Mouse (Mus musculus): Measurements from ENCODE around the gene Tnr.

Gene Tnr

DNA sequence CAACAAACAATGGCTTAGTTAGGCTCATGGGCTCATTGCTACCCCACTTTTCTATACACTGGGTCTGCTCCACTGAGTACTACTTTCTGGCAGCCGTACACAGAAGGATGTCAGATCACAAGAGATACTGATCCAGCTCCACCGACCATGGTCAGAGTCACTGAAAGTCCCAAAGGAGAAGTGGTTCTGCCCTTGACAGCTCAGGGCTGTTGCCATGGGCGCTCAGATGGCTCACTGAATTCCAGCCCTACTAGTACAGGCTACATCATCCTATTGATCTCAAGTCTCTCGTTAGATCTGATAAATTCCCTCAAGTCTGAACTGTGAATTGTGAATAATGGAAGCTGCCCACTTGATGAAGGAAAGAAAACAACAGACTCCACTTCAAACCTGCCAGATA lies 207.3 kb downstream of the Tnr start:
- no peak for DNase-seq

DNA sequence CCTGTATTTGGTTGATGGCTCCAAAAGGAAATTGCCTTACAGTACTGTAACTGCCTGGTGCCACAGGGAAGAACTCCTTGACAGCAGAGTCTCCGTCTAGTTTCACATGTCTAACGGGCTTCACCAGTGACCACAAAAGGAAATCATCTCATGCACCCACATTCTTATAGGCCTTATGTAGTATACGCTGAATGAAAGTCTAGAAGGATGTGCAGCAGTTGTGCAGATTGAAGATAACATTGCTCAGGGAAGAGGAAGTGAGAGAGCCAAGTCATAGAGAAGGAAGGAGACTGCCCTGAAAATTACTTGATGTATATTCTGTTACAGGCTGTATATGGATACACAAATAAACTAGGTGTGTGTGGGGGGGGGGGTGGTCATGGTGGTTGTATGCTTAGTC lies 211.5 kb downstream of the Tnr start:
- DNase-seq = no peak

DNA sequence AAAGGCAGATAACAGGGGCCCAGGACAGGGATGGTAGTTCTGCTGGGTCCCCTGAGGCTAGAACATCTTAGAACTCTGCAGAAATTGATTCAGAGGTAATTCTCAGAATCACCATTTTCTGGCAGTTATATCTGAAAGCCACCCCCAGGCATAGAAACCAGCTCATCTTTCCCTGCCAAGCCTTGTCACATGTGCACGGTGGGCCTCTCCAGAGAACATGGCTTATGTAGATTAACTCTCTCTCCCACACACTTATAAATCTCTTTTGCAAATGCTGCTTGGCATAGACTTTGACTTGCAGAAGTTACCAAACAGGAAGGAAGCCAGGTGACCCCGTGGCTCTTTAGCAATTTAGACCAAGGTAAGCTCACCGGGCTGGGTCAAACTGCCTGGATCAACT lies 215.9 kb downstream of the Tnr start:
- no peak for DNase-seq

GRCm38 (mm10) chr1:159741237-159742002 lies 217.9 kb downstream of the Tnr start:
- DNase-seq = no peak

DNA sequence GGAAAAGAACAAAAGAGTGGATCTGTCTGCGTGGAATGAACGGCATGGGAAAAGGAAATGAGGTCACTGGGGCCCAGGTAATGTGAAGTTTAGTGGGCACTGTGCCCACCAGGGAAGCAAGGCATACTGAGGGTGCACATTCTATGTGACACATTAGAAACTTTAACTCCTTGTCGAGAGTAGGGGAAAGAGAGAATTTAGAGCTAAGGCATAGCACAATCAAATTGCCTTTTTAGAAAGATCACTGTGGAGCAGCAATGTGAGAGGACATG lies 218.4 kb downstream of the Tnr start:
- DNase-seq = no peak

DNA sequence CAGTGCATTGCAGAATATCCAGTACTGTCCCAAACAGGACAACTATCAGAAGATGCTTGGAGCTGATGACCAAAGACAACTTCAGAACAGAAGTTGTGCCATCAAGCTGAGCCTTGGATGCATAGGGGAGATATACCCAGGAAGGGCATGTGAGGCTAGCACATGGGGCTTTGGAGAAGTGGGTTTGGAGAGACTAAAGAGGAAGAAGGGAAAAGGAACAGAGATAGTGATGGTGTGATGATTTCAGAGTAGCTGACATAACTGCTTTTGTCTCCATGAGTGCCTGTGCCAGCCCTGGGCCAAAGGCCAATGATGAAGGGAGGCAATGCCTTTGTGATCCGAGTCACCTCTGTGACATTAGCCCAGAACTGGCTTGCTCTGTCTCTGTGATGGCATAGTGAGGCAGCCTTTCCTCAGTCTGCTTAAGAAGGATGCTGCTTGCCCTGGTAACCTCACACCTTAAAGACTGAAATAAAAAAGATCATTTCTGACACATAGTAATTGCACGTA lies 220.2 kb downstream of the Tnr start:
- no peak for DNase-seq

DNA sequence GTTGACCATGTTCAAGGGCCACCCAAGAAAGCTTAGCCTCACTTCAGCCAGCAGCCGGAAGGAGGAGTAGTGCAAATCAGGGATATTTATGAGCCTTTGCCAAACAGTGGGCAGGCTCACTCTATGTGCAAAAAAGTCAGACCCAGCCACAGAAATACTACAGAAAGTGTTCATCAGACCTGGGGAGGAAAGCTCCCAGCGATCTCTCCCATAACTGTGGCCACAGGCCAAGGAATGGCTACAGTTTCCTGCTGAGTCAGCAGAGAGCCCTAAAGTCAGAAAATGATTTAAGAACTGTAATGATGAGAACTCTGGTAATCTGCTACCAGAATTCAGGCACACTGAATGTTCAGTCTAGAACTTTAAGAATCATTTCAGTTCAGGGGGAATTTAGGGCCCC lies 221.7 kb downstream of the Tnr start:
- DNase-seq = peak; percentile 19

GRCm38 (mm10) chr1:159747969-159748368 lies 224.4 kb downstream of the Tnr start:
- peak; percentile 34 for DNase-seq

DNA sequence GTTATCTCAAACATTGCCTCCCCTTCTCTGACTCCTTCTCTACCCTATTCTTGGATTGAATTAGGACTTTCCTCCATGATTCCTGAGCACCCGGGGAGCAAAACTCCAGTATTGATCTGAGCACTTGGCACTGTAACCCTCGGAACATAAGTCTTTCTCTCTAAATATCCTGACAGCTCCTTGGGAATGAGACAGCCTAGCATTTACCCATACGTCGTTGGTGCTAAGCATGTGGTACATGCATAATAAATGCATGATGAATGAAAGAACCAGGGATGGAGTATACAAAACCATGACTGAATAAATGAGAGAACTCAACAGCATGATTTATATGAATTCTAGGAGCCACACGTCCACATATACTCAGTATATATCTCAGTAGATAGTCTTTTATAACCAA lies 226.8 kb downstream of the Tnr start:
- DNase-seq = no peak

- no peak for DNase-seq
Observed at GRCm38 (mm10) chr1:159750876-159751275, 227.3 kb downstream of the Tnr start.

DNA sequence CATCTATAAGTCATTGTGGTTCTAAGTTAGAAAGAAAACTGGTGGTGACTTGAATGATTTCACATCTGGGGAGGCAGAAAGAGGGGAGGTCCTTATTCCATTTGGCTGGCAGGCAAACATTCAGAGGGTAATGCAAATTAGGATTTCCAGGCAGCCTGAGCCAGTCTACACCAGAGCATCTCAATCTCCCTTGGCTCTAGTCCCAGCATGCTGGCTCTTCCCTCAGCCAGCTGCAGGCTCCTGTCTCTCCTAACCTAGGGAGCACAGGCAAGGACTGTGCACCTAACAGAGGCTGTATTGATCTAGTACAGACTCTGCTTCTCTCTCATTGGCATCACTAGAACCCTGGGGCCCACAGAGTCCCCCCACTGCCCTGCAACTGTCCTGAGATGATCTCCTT lies 237.4 kb downstream of the Tnr start:
- no peak for DNase-seq

- DNase-seq = no peak
Observed at GRCm38 (mm10) chr1:159763901-159764300, 240.3 kb downstream of the Tnr start.

DNA sequence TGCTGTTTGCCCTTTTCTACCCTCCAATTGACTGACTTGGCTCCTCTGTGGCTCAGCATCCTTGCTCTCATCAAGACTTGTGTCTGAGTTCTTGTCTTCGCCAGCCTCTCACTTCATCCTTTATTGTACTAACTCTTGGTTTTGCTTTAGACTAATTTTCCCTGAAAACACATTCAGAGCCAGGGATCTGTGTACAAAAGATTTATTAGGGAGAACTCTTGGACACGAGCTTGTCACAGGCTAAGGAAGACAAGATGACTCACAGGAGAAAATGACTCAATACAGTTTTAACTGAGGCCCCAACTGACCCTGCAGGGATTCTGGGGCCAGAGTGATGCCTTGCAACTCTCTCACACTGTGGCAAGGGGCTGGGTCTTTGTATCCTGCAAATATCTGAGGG lies 241.3 kb downstream of the Tnr start:
- DNase-seq = no peak

DNA sequence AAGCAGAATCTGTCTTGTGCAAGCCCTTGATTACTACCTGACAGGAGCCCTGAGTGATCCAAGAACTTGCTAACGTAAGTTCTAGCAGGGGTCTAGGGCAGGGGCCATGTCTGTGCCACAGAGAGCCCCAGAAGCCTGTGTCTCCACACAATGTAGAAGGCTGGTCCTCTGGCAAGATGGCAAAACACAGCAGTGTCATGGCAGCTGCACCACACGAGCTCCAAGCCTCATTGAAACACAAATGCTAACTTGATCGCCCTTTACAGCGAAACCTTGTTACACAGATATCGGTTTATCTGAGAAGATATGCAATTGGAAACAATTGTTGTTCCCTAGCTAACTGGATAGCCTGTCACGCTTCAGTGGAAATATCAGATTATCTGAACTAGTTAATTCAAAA lies 246.4 kb downstream of the Tnr start:
- DNase-seq = no peak

GRCm38 (mm10) chr1:159773671-159774070 lies 250.1 kb downstream of the Tnr start:
- no peak for DNase-seq

- DNase-seq = no peak
Observed at GRCm38 (mm10) chr1:159775168-159775567, 251.6 kb downstream of the Tnr start.

- no peak for DNase-seq
Observed at GRCm38 (mm10) chr1:159777107-159777506, 253.5 kb downstream of the Tnr start.

- DNase-seq = no peak
Observed at GRCm38 (mm10) chr1:159779424-159779823, 255.9 kb downstream of the Tnr start.

- DNase-seq = peak; percentile 39
Observed at GRCm38 (mm10) chr1:159783842-159784241, 260.3 kb downstream of the Tnr start.

DNA sequence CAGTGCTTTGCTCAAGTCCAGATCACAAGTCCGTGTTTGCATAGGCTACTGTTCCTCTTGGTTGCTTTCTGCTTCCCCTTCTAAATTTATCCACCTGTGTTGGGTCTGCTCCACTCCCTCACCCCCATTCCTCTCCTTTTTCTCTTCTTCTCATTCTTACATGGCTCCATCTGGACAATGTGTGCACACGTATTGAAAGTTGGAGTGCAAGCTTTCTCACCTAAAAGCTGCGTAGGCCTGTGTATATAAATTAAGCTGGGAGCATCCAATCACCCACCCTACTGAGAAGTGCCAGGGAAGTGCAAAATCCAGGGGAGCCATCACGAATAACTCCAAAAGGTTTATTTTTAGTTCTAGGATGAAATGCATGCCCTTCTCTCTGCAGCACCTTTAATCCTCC lies 264.7 kb downstream of the Tnr start:
- no peak for DNase-seq

DNA sequence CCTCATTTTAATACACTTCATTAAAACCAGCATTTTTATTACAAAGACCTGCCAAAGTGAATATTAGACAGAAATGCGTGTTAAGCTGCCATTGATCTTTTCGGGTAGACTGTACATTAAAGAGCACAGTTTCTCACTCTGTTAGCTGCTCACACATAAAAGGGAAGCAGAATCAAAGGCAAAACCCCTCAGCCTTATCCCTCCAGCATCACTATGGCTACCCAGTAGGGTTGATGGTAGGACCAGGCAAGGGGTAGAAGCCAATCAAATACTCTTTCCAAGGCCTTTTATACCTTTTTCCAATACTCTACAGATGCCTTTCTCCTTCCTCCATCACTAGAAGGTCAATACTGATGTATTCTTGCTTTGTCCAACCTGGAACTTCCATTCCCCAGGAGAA lies 269.0 kb downstream of the Tnr start:
- no peak for DNase-seq

DNA sequence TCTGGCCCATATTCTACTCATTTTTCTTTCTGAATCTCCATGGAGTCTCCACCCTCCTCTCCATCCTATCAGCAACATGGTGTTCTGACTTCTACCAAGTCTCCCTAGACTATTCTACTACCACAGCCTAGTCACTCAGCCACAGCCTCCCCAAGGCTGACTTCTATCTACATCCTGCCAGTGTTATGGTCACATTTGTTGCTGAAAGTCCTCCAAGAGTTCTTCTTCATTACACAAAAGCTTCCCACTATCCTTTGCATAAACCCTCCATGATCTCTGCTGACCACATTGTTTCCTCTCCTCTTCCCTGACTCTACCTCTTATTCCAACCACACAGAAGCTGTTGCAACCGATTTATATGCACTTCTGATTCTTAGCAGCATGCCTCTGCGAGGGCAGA lies 272.5 kb downstream of the Tnr start:
- DNase-seq = no peak

- no peak for DNase-seq
Observed at GRCm38 (mm10) chr1:159800366-159800765, 276.8 kb downstream of the Tnr start.

- no peak for DNase-seq
Observed at GRCm38 (mm10) chr1:159801753-159802152, 278.2 kb downstream of the Tnr start.

- DNase-seq = no peak
Observed at GRCm38 (mm10) chr1:159803711-159804110, 280.1 kb downstream of the Tnr start.

Data from kidney, postnatal 10 days (tissue).